Mouse (Mus musculus) splenic B cell, adult 2 months (primary cell): Measurements from ENCODE around the gene Dnaja1.

ENCODE experiments used
- DNase-seq: peaks from one replicate; pipeline ENCODE4 v3.0.0-alpha.2; 2011; ENCODE audit warnings: low read depth, low spot score
- H3K27me3 ChIP-seq: 2 replicates; pipeline ENCODE4 v1.6.1; 2012; ENCODE audit warnings: mild to moderate bottlenecking, low read length, moderate library complexity, mixed read lengths; ENCODE audit not compliant: control insufficient read depth, poor library complexity, insufficient read depth, severe bottlenecking
- H3K36me3 ChIP-seq: 2 replicates; pipeline ENCODE4 v1.6.1; 2012; ENCODE audit warnings: mild to moderate bottlenecking, low read length, moderate library complexity, mixed read lengths; ENCODE audit not compliant: control insufficient read depth, poor library complexity, insufficient read depth, severe bottlenecking

Gene Dnaja1

GRCm38 (mm10) chr4:40778656-40779055 lies 56.7 kb downstream of the Dnaja1 start:
- peak; percentile 48 for DNase-seq
- Histone ChIP-seq H3K27me3 (no peaks in the 10 kb centered on the region), H3K36me3 (no peaks in the 10 kb centered on the region)

GRCm38 (mm10) chr4:40781143-40781542 lies 59.2 kb downstream of the Dnaja1 start:
- Histone ChIP-seq H3K36me3 (no peaks in the 10 kb centered on the region), H3K27me3 (no peaks in the 10 kb centered on the region)
- peak; percentile 82 for DNase-seq

GRCm38 (mm10) chr4:40781797-40782495 lies 60.0 kb downstream of the Dnaja1 start:
- Histone ChIP-seq H3K36me3 (no peaks in the 10 kb centered on the region), H3K27me3 (no peaks in the 10 kb centered on the region)
- DNase-seq: peak; percentile 87

GRCm38 (mm10) chr4:40783049-40783448 lies 61.1 kb downstream of the Dnaja1 start:
- no peak for DNase-seq
- Histone ChIP-seq H3K27me3 (no peaks in the 10 kb centered on the region), H3K36me3 (no peaks in the 10 kb centered on the region)

- H3K36me3 ChIP-seq: no peaks in the 10 kb centered on the region
- DNase-seq: no peak
- H3K27me3 ChIP-seq: no peaks in the 10 kb centered on the region
Measured at GRCm38 (mm10) chr4:40784556-40785169, 62.7 kb downstream of the Dnaja1 start.

GRCm38 (mm10) chr4:40785620-40786166 lies 63.7 kb downstream of the Dnaja1 start:
- Histone ChIP-seq H3K36me3 (no peaks in the 10 kb centered on the region), H3K27me3 (no peaks in the 10 kb centered on the region)
- peak; percentile 44 for DNase-seq

- no peak for DNase-seq
- Histone ChIP-seq H3K36me3 (no peaks in the 10 kb centered on the region), H3K27me3 (no peaks in the 10 kb centered on the region)
Measured at GRCm38 (mm10) chr4:40786578-40786977, 64.6 kb downstream of the Dnaja1 start.
